Mouse (Mus musculus): ENCODE measurements around the gene Adora2a. TPM values are rescaled to one million over a fixed set of nuclear protein-coding genes. Genes with fewer than 3 reads are reported as not detected.

The Adora2a gene
- not detected for polyA plus RNA-seq (2014; fragmentation: Illumina TruSeq; extraction: RNeasy Lipid Tissue Mini Kit (QIAGEN cat#74804))

GRCm38 (mm10) chr10:75316872-75316907 is at the start of gene Adora2a:
Adora2a (plus strand) TSS chr10:75316877.

Other genes with a start within 250 kb of the Adora2a start
- 30.0 TPM for gene Specc1l, start 104.8 kb upstream of the Adora2a start, polyA plus RNA-seq (2014; fragmentation: Illumina TruSeq; extraction: RNeasy Lipid Tissue Mini Kit (QIAGEN cat#74804))
- gene Upb1, start 84.2 kb downstream of the Adora2a start, polyA plus RNA-seq (2014; fragmentation: Illumina TruSeq; extraction: RNeasy Lipid Tissue Mini Kit (QIAGEN cat#74804)) = 0.20 TPM
- 24.8 TPM for gene Snrpd3, start 200.7 kb downstream of the Adora2a start, polyA plus RNA-seq (2014; fragmentation: Illumina TruSeq; extraction: RNeasy Lipid Tissue Mini Kit (QIAGEN cat#74804))
- gene Gucd1, start 201.1 kb downstream of the Adora2a start, polyA plus RNA-seq (2014; fragmentation: Illumina TruSeq; extraction: RNeasy Lipid Tissue Mini Kit (QIAGEN cat#74804)) = 3.3 TPM
- 1.0 TPM for gene Lrrc75b, start 243.5 kb downstream of the Adora2a start, polyA plus RNA-seq (2014; fragmentation: Illumina TruSeq; extraction: RNeasy Lipid Tissue Mini Kit (QIAGEN cat#74804))
- not detected for gene Ggt1, start 244.7 kb downstream of the Adora2a start, polyA plus RNA-seq (2014; fragmentation: Illumina TruSeq; extraction: RNeasy Lipid Tissue Mini Kit (QIAGEN cat#74804))

Data from ovary, adult 10 weeks (tissue).